Mouse (Mus musculus) heart, postnatal 0 days (tissue): ENCODE results near the gene Cyp4f40.
"Not testable (repeated sequence)": the region's sequence is repeated elsewhere in the genome, so short reads cannot be mapped to it uniquely, and the experiment has no call there.

Experiments
- CTCF ChIP-seq: IDR thresholded peaks from 2 replicates; pipeline ENCODE4 v1.5.1; 2016; ENCODE audit warnings: antibody characterized with exemption, control low read depth, low read depth
- EP300 ChIP-seq: IDR thresholded peaks from 2 replicates; pipeline ENCODE4 v1.6.1; 2016; ENCODE audit warnings: antibody characterized with exemption, low read depth

GRCm38 (mm10) chr17:32710541-32710940 lies 51.8 kb downstream of the Cyp4f40 start:
- not testable (repeated sequence) for TF ChIP-seq CTCF, EP300
